Mouse (Mus musculus): ENCODE measurements around the gene Klra6. TPM values are rescaled to one million over a fixed set of nuclear protein-coding genes. Genes with fewer than 3 reads are reported as not detected.
"Not testable (repeated sequence)": the region's sequence is repeated elsewhere in the genome, so short reads cannot be mapped to it uniquely, and the experiment has no call there.

The Klra6 gene
- not detected for total RNA-seq (2021)

DNA sequence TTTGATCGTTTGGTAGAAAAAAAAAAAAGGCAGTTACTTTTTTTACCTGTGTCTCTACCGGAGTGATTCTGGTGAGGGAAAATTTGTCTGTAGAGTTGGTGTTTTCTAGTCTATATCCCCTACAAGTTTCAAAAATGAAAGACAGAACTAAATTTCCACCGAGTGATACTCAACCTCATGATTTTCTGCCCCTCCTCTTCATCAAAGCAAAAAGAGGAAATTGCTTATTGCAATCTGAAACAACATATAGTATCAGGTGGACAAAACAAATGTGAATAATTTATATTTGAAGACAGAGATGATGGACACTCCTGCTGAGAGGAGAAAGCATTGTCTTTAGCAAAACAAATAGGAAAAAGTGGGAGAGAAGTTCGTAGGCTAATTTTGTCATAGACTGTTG is at the start of gene Klra6:
TSS of gene Klra6 (minus strand) at position 101 of the 400 bp plus-strand sequence.
- no peak for DNase-seq

- DNase-seq = not testable (repeated sequence)
Observed at GRCm38 (mm10) chr6:130067171-130067570, 40.4 kb upstream of the Klra6 start, which contains the start of gene Klra4. Klra4 (minus strand) TSS chr6:130067271.

GRCm38 (mm10) chr6:130065196-130065595 is 38.4 kb upstream of the Klra6 start:
- no peak for DNase-seq

- DNase-seq = not testable (repeated sequence)
Observed at GRCm38 (mm10) chr6:130035146-130035545, 8.4 kb upstream of the Klra6 start.

- DNase-seq = not testable (repeated sequence)
Observed at GRCm38 (mm10) chr6:130031493-130032089, 4.8 kb upstream of the Klra6 start.

Other genes starting within 250 kb of the Klra6 start
- gene Gm156, start 242.7 kb downstream of the Klra6 start, total RNA-seq (2021) = not detected
- gene Gm17631, start 164.3 kb downstream of the Klra6 start, total RNA-seq (2021) = not detected
- not detected for gene Klra17, start 150.3 kb downstream of the Klra6 start, total RNA-seq (2021)
- gene Klra5, start 109.3 kb downstream of the Klra6 start, total RNA-seq (2021) = not detected
- gene Klra4, start 40.3 kb upstream of the Klra6 start, total RNA-seq (2021) = not detected
- gene Klra8, start 102.9 kb upstream of the Klra6 start, total RNA-seq (2021) = not detected
- gene Klra9, start 166.2 kb upstream of the Klra6 start, total RNA-seq (2021) = not detected
- gene Klra7, start 206.4 kb upstream of the Klra6 start, total RNA-seq (2021) = not detected